ENCODE assay signal across 19 mouse cellular contexts in the genomic region with DNA sequence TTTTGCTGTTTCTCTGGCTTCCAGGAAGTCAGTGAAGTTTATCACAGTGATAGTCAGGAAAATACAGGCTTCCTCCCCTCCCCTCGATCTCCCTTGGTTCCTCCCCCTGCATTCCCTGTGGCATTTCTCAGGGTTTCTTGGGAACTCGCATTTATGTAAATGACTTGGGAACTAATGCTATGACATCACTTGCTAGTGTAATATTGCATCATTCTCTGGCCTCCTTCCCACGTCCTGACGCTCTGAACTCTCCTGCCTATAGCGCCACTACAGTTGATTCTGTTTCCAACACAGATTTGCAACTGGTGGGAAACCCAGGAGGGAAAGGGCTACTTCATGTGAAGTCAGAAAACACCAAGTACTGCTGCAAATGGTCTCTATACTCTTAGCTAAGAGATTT. TPM values are rescaled to one million over a fixed set of nuclear protein-coding genes. Genes with fewer than 3 reads are reported as not detected.
DNase-seq lines count a peak whose midpoint lies in the region; ATAC-seq lines count a peak whose summit lies in the region.
"Had no signal": no experiment of that assay in that cellular context is flagged by ENCODE, and none has a peak within 500 bp of the region (broad histone marks: within the 10 kb centered on the region; RNA-seq: fewer than 3 reads in every experiment).

No protein-coding gene starts in this region.

- intact Hi-C loops in left cerebral cortex, postnatal 25 days (cut with DNase I), result loop anchor here (5.0 kb wide), 2 partner anchors 234 to 249 kb away; no protein-coding TSS in a partner anchor

- no peaks in the 10 kb centered on the region for H3K36me3 ChIP-seq in hindbrain, embryonic 13.5 days
- H3K36me3 ChIP-seq in hindbrain, embryonic 11.5 days (ENCODE audit: control insufficient read depth, insufficient read depth, low read length), result no peaks in the 10 kb centered on the region
- H3K36me3 ChIP-seq: embryonic facial prominence, embryonic 12.5 days; heart, embryonic 10.5 days; kidney, embryonic 15.5 days had no signal

- peaks cover 15% of the 10 kb centered on the region for H3K4me1 ChIP-seq in hindbrain, embryonic 13.5 days (replicated peaks)
- no peaks in the 10 kb centered on the region for H3K4me1 ChIP-seq in hindbrain, embryonic 11.5 days (replicated peaks; ENCODE audit: control insufficient read depth, insufficient read depth, low read length)

- peak overlapping the region; percentile 78 for H3K4me2 ChIP-seq in hindbrain, embryonic 13.5 days
- H3K4me2 ChIP-seq in hindbrain, embryonic 11.5 days (replicated peaks; ENCODE audit: low read depth, low read length), result no peak overlapping the region
- H3K4me2 ChIP-seq: embryonic facial prominence, embryonic 12.5 days; kidney, embryonic 15.5 days had no signal

- ATAC-seq in hindbrain, embryonic 13.5 days (ENCODE audit: low FRiP score), result no peak
- ATAC-seq in hindbrain, embryonic 11.5 days (ENCODE audit: low FRiP score), result no peak
- no peak for ATAC-seq in activated CD4-positive, CD25-positive, alpha-beta regulatory T cell, adult 4 months
- ATAC-seq: Patski had no signal

- H3K27ac ChIP-seq in hindbrain, embryonic 13.5 days, result no peak overlapping the region
- no peak overlapping the region for H3K27ac ChIP-seq in hindbrain, embryonic 11.5 days (ENCODE audit: low read depth, low read length)
- H3K27ac ChIP-seq: embryonic facial prominence, embryonic 12.5 days; heart, embryonic 10.5 days; kidney, embryonic 15.5 days; liver, embryonic 14.5 days had no signal

- peak overlapping the region; percentile 46; the same call in 1 of the 2 replicates for H3K4me3 ChIP-seq in hindbrain, embryonic 13.5 days
- H3K4me3 ChIP-seq in hindbrain, embryonic 11.5 days (ENCODE audit: low read depth, low read length), result no peak overlapping the region
- H3K4me3 ChIP-seq: embryonic facial prominence, embryonic 12.5 days; heart, embryonic 10.5 days; kidney, embryonic 15.5 days had no signal

- DNase-seq in hindbrain, embryonic 11.5 days (ENCODE audit: low spot score), result no peak
- DNase-seq in retina, postnatal 1 day, result peak; percentile 25
- DNase-seq in retina, embryonic 14.5 days (ENCODE audit: low spot score), result no peak
- peak; percentile 37 to 84 for DNase-seq in left cerebral cortex, postnatal 25 days (ENCODE audit: low spot score in 2 of 2)
- DNase-seq in right cerebral cortex, postnatal 25 days, result peak; percentile 41
- no peak for DNase-seq in gastrocnemius, adult 8-10 months (ENCODE audit: low spot score in 2 of 2)
- DNase-seq: adrenal gland, postnatal 10 days; cerebellum, adult 18-20 months; lung, postnatal 4 days had no signal

- no peak overlapping the region for H3K9ac ChIP-seq in hindbrain, embryonic 13.5 days
- H3K9ac ChIP-seq in hindbrain, embryonic 11.5 days (ENCODE audit: low read depth, low read length), result no peak overlapping the region
- H3K9ac ChIP-seq: embryonic facial prominence, embryonic 12.5 days; kidney, embryonic 15.5 days; liver, embryonic 14.5 days had no signal

- 71% methylated on average over 5 of the region's 5 CpGs for WGBS in hindbrain, embryonic 13.5 days
- 56% methylated on average over 5 of the region's 5 CpGs for WGBS in hindbrain, embryonic 11.5 days

- H3K9me3 ChIP-seq in hindbrain, embryonic 13.5 days, result no peaks in the 10 kb centered on the region
- no peaks in the 10 kb centered on the region for H3K9me3 ChIP-seq in hindbrain, embryonic 11.5 days (ENCODE audit: control insufficient read depth, low read length)
- H3K9me3 ChIP-seq: embryonic facial prominence, embryonic 12.5 days; heart, embryonic 10.5 days; kidney, embryonic 15.5 days had no signal

- H3K27me3 ChIP-seq in hindbrain, embryonic 13.5 days, result peaks cover 16% of the 10 kb centered on the region; the same call in 1 of the 2 replicates
- peaks cover 3% of the 10 kb centered on the region; the same call in 1 of the 2 replicates for H3K27me3 ChIP-seq in hindbrain, embryonic 11.5 days (ENCODE audit: control insufficient read depth, insufficient read depth, low read length)

RNA-seq across cellular contexts. Expression of gene Cacng3, which starts 2.7 kb away (rescaled TPM):
- polyA plus RNA-seq in hindbrain, embryonic 13.5 days (2015; fragmentation: Nextera tagmentation; extraction: Ambion mirVana), result 9.2 and 11.3 TPM in 2 replicates
- 1.9 and 2.1 TPM in 2 replicates for polyA plus RNA-seq in hindbrain, embryonic 11.5 days (2014; fragmentation: Nextera tagmentation; extraction: Ambion mirVana)
- 100 to 1,000 TPM; 151 to 158 TPM for total RNA-seq in left cerebral cortex, postnatal 25 days (2021)
- not detected for total RNA-seq in gastrocnemius, adult 8-10 months (2022)
- not detected for polyA plus RNA-seq in activated CD4-positive, CD25-positive, alpha-beta regulatory T cell, adult 4 months (2017; shearing (Covaris generic))
- total RNA-seq: hematopoietic stem cell, adult 5-6 weeks had no signal
- polyA plus RNA-seq: embryonic facial prominence, embryonic 12.5 days; heart, embryonic 10.5 days; liver, embryonic 14.5 days; Patski; small intestine, adult 2 months; testis, adult 2 months had no signal

Comparison
In these comparisons a context has a peak if more than half of its experiments do, and no peak if none do; other contexts are left out.
1. DNase-seq: peak in retina, postnatal 1 day (single experiment), left cerebral cortex, postnatal 25 days (2 of 2) and right cerebral cortex, postnatal 25 days (single experiment); none in hindbrain, embryonic 11.5 days (single experiment), retina, embryonic 14.5 days (single experiment) and gastrocnemius, adult 8-10 months (0 of 2).